Mouse (Mus musculus) embryonic stem cell, embryonic (primary cell): ENCODE measurements around the gene Gm21970.

Experiments
- CTCF ChIA-PET, 4 experiments: fragments of 300-600 bp in 2 of 4; fragments of 350-600 bp in 2 of 4; sonication (Branson Sonifier 250); formaldehyde crosslinking; loops; one replicate each; lab custom pipeline; 2022; ENCODE audit warnings: inconsistent platforms in 2 of 4; lab: Charles Lee
- POLR2A ChIA-PET, 4 experiments: fragments of 300-600 bp in 2 of 4; fragments of 350-600 bp in 2 of 4; sonication (Branson Sonifier 250); formaldehyde crosslinking; loops; one replicate each; lab custom pipeline; 2022; ENCODE audit warnings: antibody characterized with exemption in 4 of 4, inconsistent platforms in 1 of 4; lab: Charles Lee

The Gm21970 gene

GRCm38 (mm10) chr16:91384221-91384620 lies 7.3 kb upstream of the Gm21970 start:
- POLR2A ChIA-PET, result interaction anchor here in 2 of 4 experiments (0.5 to 0.9 kb wide), 2 partner anchors 9 to 262 kb away, joined by 3 read pairs; partner anchors contain the start of gene Gart (in 1 of the 2)
- CTCF ChIA-PET, result interaction anchor here in 1 of 4 experiments (0.9 kb wide), 1 partner anchor 160 kb away, joined by 3 read pairs; the partner anchor contains the start of gene Olig2

- POLR2A ChIA-PET, result interaction anchor here in 3 of 4 experiments (0.7 to 1.4 kb wide), 3 partner anchors 9 to 636 kb away, joined by 3 to 5 read pairs (median 4); no protein-coding TSS in a partner anchor
Measured at GRCm38 (mm10) chr16:91385621-91386020, 5.9 kb upstream of the Gm21970 start.

GRCm38 (mm10) chr16:91386419-91387120 lies 5.0 kb upstream of the Gm21970 start:
- POLR2A ChIA-PET, result interaction anchor here in 1 of 4 experiments (1.4 kb wide), 1 partner anchor 10 kb away, joined by 4 read pairs; no protein-coding TSS in a partner anchor

More at GRCm38 (mm10) chr16:91385621-91386020, 5.9 kb upstream of the Gm21970 start:
- CTCF ChIA-PET, result interaction anchor here in 1 of 4 experiments (0.6 kb wide), 1 partner anchor 127 kb away, joined by 4 read pairs; no protein-coding TSS in a partner anchor

GRCm38 (mm10) chr16:91387121-91387486 lies 4.4 kb upstream of the Gm21970 start:
- CTCF ChIA-PET, result interaction anchor here in 1 of 4 experiments (1.0 kb wide), 1 partner anchor 28 kb away, joined by 9 read pairs; no protein-coding TSS in a partner anchor

More at GRCm38 (mm10) chr16:91386419-91387120, 5.0 kb upstream of the Gm21970 start:
- CTCF ChIA-PET, result interaction anchor here in 1 of 4 experiments (1.0 kb wide), 1 partner anchor 28 kb away, joined by 9 read pairs; no protein-coding TSS in a partner anchor

GRCm38 (mm10) chr16:91390100-91390499 lies 1.4 kb upstream of the Gm21970 start:
- ChIA-PET CTCF (interaction anchor here (0.6 to 1.2 kb wide), 8 partner anchors 8 to 1233 kb away, joined by 3 to 8 read pairs (median 3); no protein-coding TSS in a partner anchor), POLR2A (interaction anchor here in 1 of 4 experiments (0.7 kb wide), 1 partner anchor 200 kb away, joined by 3 read pairs; no protein-coding TSS in a partner anchor)

More at GRCm38 (mm10) chr16:91387121-91387486, 4.4 kb upstream of the Gm21970 start:
- POLR2A ChIA-PET, result interaction anchor here in 1 of 4 experiments (1.4 kb wide), 1 partner anchor 11 kb away, joined by 4 read pairs; no protein-coding TSS in a partner anchor

- ChIA-PET CTCF (interaction anchor here in 3 of 4 experiments (0.6 to 1.7 kb wide), 4 partner anchors 12 to 172 kb away, joined by 3 to 8 read pairs (median 4); no protein-coding TSS in a partner anchor), POLR2A (interaction anchor here in 2 of 4 experiments (0.6 to 1.5 kb wide), 5 partner anchors 11 to 226 kb away, joined by 3 to 4 read pairs (median 3); partner anchors contain the start of gene Il10rb (in 2 of the 2))
Measured at GRCm38 (mm10) chr16:91394826-91395410, 3.4 kb downstream of the Gm21970 start.

GRCm38 (mm10) chr16:91395633-91396392 lies 4.3 kb downstream of the Gm21970 start:
- POLR2A ChIA-PET, result interaction anchor here in 2 of 4 experiments (0.6 to 1.5 kb wide), 5 partner anchors 10 to 100 kb away, joined by 3 to 4 read pairs (median 3); partner anchors contain the start of gene Il10rb (in 2 of the 2)
- CTCF ChIA-PET, result interaction anchor here in 3 of 4 experiments (0.7 to 1.7 kb wide), 3 partner anchors 10 to 37 kb away, joined by 3 to 8 read pairs (median 4); partner anchors contain the start of gene Il10rb (in 1 of the 3)

- ChIA-PET POLR2A (interaction anchor here in 3 of 4 experiments (0.6 to 1.2 kb wide), 3 partner anchors 10 to 578 kb away, joined by 3 to 11 read pairs (median 5); no protein-coding TSS in a partner anchor), CTCF (interaction anchor here in 1 of 4 experiments (0.7 kb wide), 1 partner anchor 38 kb away, joined by 4 read pairs; no protein-coding TSS in a partner anchor)
Measured at GRCm38 (mm10) chr16:91396844-91397537, 5.5 kb downstream of the Gm21970 start.

GRCm38 (mm10) chr16:91398030-91398429 lies 6.5 kb downstream of the Gm21970 start:
- POLR2A ChIA-PET, result no interaction called here

GRCm38 (mm10) chr16:91398944-91399343 lies 7.4 kb downstream of the Gm21970 start:
- ChIA-PET POLR2A (no interaction called here), CTCF (interaction anchor here in 2 of 4 experiments (0.6 to 0.7 kb wide), 3 partner anchors 17 to 139 kb away, joined by 3 read pairs; no protein-coding TSS in a partner anchor)

More at GRCm38 (mm10) chr16:91398030-91398429, 6.5 kb downstream of the Gm21970 start:
- CTCF ChIA-PET, result interaction anchor here in 1 of 4 experiments (0.6 kb wide), 1 partner anchor 42 kb away, joined by 3 read pairs; no protein-coding TSS in a partner anchor

- ChIA-PET POLR2A (no interaction called here), CTCF (interaction anchor here in 1 of 4 experiments (1.5 kb wide), 1 partner anchor 43 kb away, joined by 5 read pairs; no protein-coding TSS in a partner anchor)
Measured at GRCm38 (mm10) chr16:91401569-91402165, 10.1 kb downstream of the Gm21970 start.

- ChIA-PET POLR2A (no interaction called here), CTCF (no interaction called here)
Measured at GRCm38 (mm10) chr16:91403784-91404183, 12.3 kb downstream of the Gm21970 start.

GRCm38 (mm10) chr16:91404187-91404586 lies 12.7 kb downstream of the Gm21970 start:
- CTCF ChIA-PET, result no interaction called here
- POLR2A ChIA-PET, result no interaction called here

- POLR2A ChIA-PET, result interaction anchor here in 3 of 4 experiments (0.5 to 1.8 kb wide), 13 partner anchors 10 to 588 kb away, joined by 3 to 5 read pairs (median 4); partner anchors contain the start of genes Ifnar1 (in 3 of the 3), Gart (in 1 of the 3), Ifnar2 (in 1 of the 3) and Son (in 1 of the 3)
- CTCF ChIA-PET, result interaction anchor here in 3 of 4 experiments (0.8 to 2.6 kb wide), 3 partner anchors 9 to 46 kb away, joined by 4 to 9 read pairs (median 4); no protein-coding TSS in a partner anchor
Measured at GRCm38 (mm10) chr16:91404828-91405577, 13.5 kb downstream of the Gm21970 start.
